Mouse (Mus musculus): Measurements from ENCODE around the gene Tnfrsf21. TPM values are rescaled to one million over a fixed set of nuclear protein-coding genes. Genes with fewer than 3 reads are reported as not detected.
A peak's percentile ranks its signal among the peaks of the same experiment; 100 is the strongest.

The Tnfrsf21 gene
- 13.4 and 14.2 TPM in 2 replicates for polyA plus RNA-seq (2015; fragmentation: Nextera tagmentation; extraction: Ambion mirVana)

- Histone ChIP-seq H3K4me2 (ENCODE audit: low read depth, low read length) (peak within 1 kb of the TSS; percentile 90), H3K4me3 (ENCODE audit: low read length) (peak within 1 kb of the TSS; percentile 82), H3K9me3 (ENCODE audit: control insufficient read depth, low read length) (no peaks in the 10 kb centered on the region), H3K4me1 (ENCODE audit: control insufficient read depth, insufficient read depth, low read length) (peaks cover 4% of the 10 kb centered on the region), H3K9ac (ENCODE audit: low read depth, low read length) (peak within 1 kb of the TSS; percentile 81), H3K36me3 (ENCODE audit: control insufficient read depth, insufficient read depth, low read length) (no peaks in the 10 kb centered on the region), H3K27ac (ENCODE audit: low read length) (peak within 1 kb of the TSS; percentile 59), H3K27me3 (replicated peaks; ENCODE audit: control insufficient read depth, insufficient read depth, low read length) (no peaks in the 10 kb centered on the region)
- WGBS: under 1% methylated on average over 75 of the region's 80 CpGs
- ATAC-seq: peak; percentile 92
Observed at GRCm38 (mm10) chr17:43016371-43017331, at the start of gene Tnfrsf21. Tnfrsf21 (plus strand) TSS chr17:43016555.

GRCm38 (mm10) chr17:42968174-42968573 is 48.2 kb upstream of the Tnfrsf21 start:
- H3K4me3 ChIP-seq (ENCODE audit: low read length): no peak overlapping the region
- no peak overlapping the region for H3K27ac ChIP-seq (ENCODE audit: low read length)
- no peaks in the 10 kb centered on the region for H3K27me3 ChIP-seq (replicated peaks; ENCODE audit: control insufficient read depth, insufficient read depth, low read length)
- 85% methylated on average over 2 of the region's 2 CpGs for WGBS
- no peaks in the 10 kb centered on the region for H3K9me3 ChIP-seq (ENCODE audit: control insufficient read depth, low read length)
- H3K4me2 ChIP-seq (ENCODE audit: low read depth, low read length): no peak overlapping the region
- no peak for ATAC-seq
- no peaks in the 10 kb centered on the region for H3K4me1 ChIP-seq (ENCODE audit: control insufficient read depth, insufficient read depth, low read length)
- no peak overlapping the region for H3K9ac ChIP-seq (ENCODE audit: low read depth, low read length)
- no peaks in the 10 kb centered on the region for H3K36me3 ChIP-seq (ENCODE audit: control insufficient read depth, insufficient read depth, low read length)

GRCm38 (mm10) chr17:42975312-42975996 is 40.9 kb upstream of the Tnfrsf21 start:
- Histone ChIP-seq H3K4me3 (ENCODE audit: low read length) (no peak overlapping the region), H3K9me3 (ENCODE audit: control insufficient read depth, low read length) (no peaks in the 10 kb centered on the region), H3K27ac (ENCODE audit: low read length) (no peak overlapping the region), H3K27me3 (replicated peaks; ENCODE audit: control insufficient read depth, insufficient read depth, low read length) (no peaks in the 10 kb centered on the region; the same call in 1 of the 2 replicates), H3K4me1 (ENCODE audit: control insufficient read depth, insufficient read depth, low read length) (no peaks in the 10 kb centered on the region; the same call in 1 of the 2 replicates), H3K4me2 (ENCODE audit: low read depth, low read length) (no peak overlapping the region), H3K9ac (ENCODE audit: low read depth, low read length) (no peak overlapping the region), H3K36me3 (ENCODE audit: control insufficient read depth, insufficient read depth, low read length) (no peaks in the 10 kb centered on the region)
- ATAC-seq: no peak
- 53% methylated on average over 18 of the region's 18 CpGs for WGBS

- no peak overlapping the region for H3K27ac ChIP-seq (ENCODE audit: low read length)
- no peaks in the 10 kb centered on the region for H3K36me3 ChIP-seq (ENCODE audit: control insufficient read depth, insufficient read depth, low read length)
- no peaks in the 10 kb centered on the region; the same call in 1 of the 2 replicates for H3K27me3 ChIP-seq (replicated peaks; ENCODE audit: control insufficient read depth, insufficient read depth, low read length)
- WGBS: 66% methylated on average over 7 of the region's 7 CpGs
- no peak overlapping the region for H3K4me2 ChIP-seq (ENCODE audit: low read depth, low read length)
- H3K9me3 ChIP-seq (ENCODE audit: control insufficient read depth, low read length): no peaks in the 10 kb centered on the region
- no peak overlapping the region for H3K4me3 ChIP-seq (ENCODE audit: low read length)
- ATAC-seq: no peak
- H3K4me1 ChIP-seq (ENCODE audit: control insufficient read depth, insufficient read depth, low read length): no peaks in the 10 kb centered on the region; the same call in 1 of the 2 replicates
- no peak overlapping the region for H3K9ac ChIP-seq (ENCODE audit: low read depth, low read length)
Observed at GRCm38 (mm10) chr17:42977766-42978165, 38.6 kb upstream of the Tnfrsf21 start.

- H3K9me3 ChIP-seq (ENCODE audit: control insufficient read depth, low read length): no peaks in the 10 kb centered on the region
- no peak overlapping the region for H3K9ac ChIP-seq (ENCODE audit: low read depth, low read length)
- H3K4me1 ChIP-seq (ENCODE audit: control insufficient read depth, insufficient read depth, low read length): no peaks in the 10 kb centered on the region; the same call in 1 of the 2 replicates
- H3K27me3 ChIP-seq (replicated peaks; ENCODE audit: control insufficient read depth, insufficient read depth, low read length): no peaks in the 10 kb centered on the region; the same call in 1 of the 2 replicates
- H3K27ac ChIP-seq (ENCODE audit: low read length): no peak overlapping the region
- no peak overlapping the region for H3K4me2 ChIP-seq (ENCODE audit: low read depth, low read length)
- no peak for ATAC-seq
- no peak overlapping the region for H3K4me3 ChIP-seq (ENCODE audit: low read length)
- H3K36me3 ChIP-seq (ENCODE audit: control insufficient read depth, insufficient read depth, low read length): no peaks in the 10 kb centered on the region
- 41% methylated on average over 4 of the region's 4 CpGs for WGBS
Observed at GRCm38 (mm10) chr17:42978345-42978744, 38.0 kb upstream of the Tnfrsf21 start.

GRCm38 (mm10) chr17:42981806-42982205 is 34.5 kb upstream of the Tnfrsf21 start:
- Histone ChIP-seq H3K36me3 (ENCODE audit: control insufficient read depth, insufficient read depth, low read length) (no peaks in the 10 kb centered on the region), H3K9ac (ENCODE audit: low read depth, low read length) (no peak overlapping the region), H3K4me2 (ENCODE audit: low read depth, low read length) (no peak overlapping the region), H3K4me1 (ENCODE audit: control insufficient read depth, insufficient read depth, low read length) (no peaks in the 10 kb centered on the region), H3K4me3 (ENCODE audit: low read length) (no peak overlapping the region), H3K27me3 (replicated peaks; ENCODE audit: control insufficient read depth, insufficient read depth, low read length) (no peaks in the 10 kb centered on the region), H3K27ac (ENCODE audit: low read length) (no peak overlapping the region), H3K9me3 (ENCODE audit: control insufficient read depth, low read length) (no peaks in the 10 kb centered on the region)
- WGBS: 53% methylated on average over 3 of the region's 3 CpGs
- ATAC-seq: peak; percentile 82

- H3K4me1 ChIP-seq (ENCODE audit: control insufficient read depth, insufficient read depth, low read length): no peaks in the 10 kb centered on the region
- no peak for ATAC-seq
- no peak overlapping the region for H3K27ac ChIP-seq (ENCODE audit: low read length)
- 66% methylated on average over 4 of the region's 4 CpGs for WGBS
- H3K27me3 ChIP-seq (replicated peaks; ENCODE audit: control insufficient read depth, insufficient read depth, low read length): no peaks in the 10 kb centered on the region
- H3K36me3 ChIP-seq (ENCODE audit: control insufficient read depth, insufficient read depth, low read length): no peaks in the 10 kb centered on the region
- H3K9me3 ChIP-seq (ENCODE audit: control insufficient read depth, low read length): no peaks in the 10 kb centered on the region
- no peak overlapping the region for H3K4me2 ChIP-seq (ENCODE audit: low read depth, low read length)
- H3K4me3 ChIP-seq (ENCODE audit: low read length): no peak overlapping the region
- H3K9ac ChIP-seq (ENCODE audit: low read depth, low read length): no peak overlapping the region
Observed at GRCm38 (mm10) chr17:42982568-42982967, 33.8 kb upstream of the Tnfrsf21 start.

- WGBS: 36% methylated on average over 9 of the region's 9 CpGs
- Histone ChIP-seq H3K27me3 (replicated peaks; ENCODE audit: control insufficient read depth, insufficient read depth, low read length) (no peaks in the 10 kb centered on the region), H3K4me1 (ENCODE audit: control insufficient read depth, insufficient read depth, low read length) (no peaks in the 10 kb centered on the region), H3K27ac (ENCODE audit: low read length) (no peak overlapping the region), H3K4me2 (ENCODE audit: low read depth, low read length) (no peak overlapping the region), H3K4me3 (ENCODE audit: low read length) (no peak overlapping the region), H3K9me3 (ENCODE audit: control insufficient read depth, low read length) (no peaks in the 10 kb centered on the region), H3K9ac (ENCODE audit: low read depth, low read length) (no peak overlapping the region), H3K36me3 (ENCODE audit: control insufficient read depth, insufficient read depth, low read length) (no peaks in the 10 kb centered on the region)
- ATAC-seq: no peak
Observed at GRCm38 (mm10) chr17:42985837-42986589, 30.3 kb upstream of the Tnfrsf21 start.

GRCm38 (mm10) chr17:42987692-42988091 is 28.7 kb upstream of the Tnfrsf21 start:
- Histone ChIP-seq H3K27ac (ENCODE audit: low read length) (no peak overlapping the region), H3K4me1 (ENCODE audit: control insufficient read depth, insufficient read depth, low read length) (no peaks in the 10 kb centered on the region), H3K9ac (ENCODE audit: low read depth, low read length) (no peak overlapping the region), H3K4me3 (ENCODE audit: low read length) (no peak overlapping the region), H3K9me3 (ENCODE audit: control insufficient read depth, low read length) (no peaks in the 10 kb centered on the region), H3K27me3 (replicated peaks; ENCODE audit: control insufficient read depth, insufficient read depth, low read length) (no peaks in the 10 kb centered on the region), H3K4me2 (ENCODE audit: low read depth, low read length) (no peak overlapping the region), H3K36me3 (ENCODE audit: control insufficient read depth, insufficient read depth, low read length) (no peaks in the 10 kb centered on the region)
- WGBS: 27% methylated on average over 4 of the region's 4 CpGs
- ATAC-seq: no peak
